Mouse (Mus musculus) neural tube, embryonic 12.5 days (tissue): ENCODE results near the gene Axin1. TPM values are rescaled to one million over a fixed set of nuclear protein-coding genes. Genes with fewer than 3 reads are reported as not detected.
"Not testable (repeated sequence)": the region's sequence is repeated elsewhere in the genome, so short reads cannot be mapped to it uniquely, and the experiment has no call there.

Source experiments
- ATAC-seq: fragments of 200-750 bp; cut with Nextera tagmentation; 2 replicates; pipeline ENCODE4 v1.8.0; 2017; ENCODE audit warnings: low read depth, mild to moderate bottlenecking, moderate TSS enrichment, moderate library complexity; ENCODE audit not compliant: low FRiP score
- H3K27ac ChIP-seq: fragments of 300-500 bp; sonication (generic); 2 replicates; pipeline ENCODE4 v1.5.1; 2016
- H3K27me3 ChIP-seq: fragments of 300-500 bp; sonication (generic); replicated peaks from 2 replicates; pipeline ENCODE4 v1.6.1; 2016; ENCODE audit warnings: mild to moderate bottlenecking
- H3K36me3 ChIP-seq: fragments of 300-500 bp; sonication (generic); 2 replicates; pipeline ENCODE4 v1.6.1; 2016; ENCODE audit warnings: mild to moderate bottlenecking
- H3K4me1 ChIP-seq: fragments of 300-500 bp; sonication (generic); 2 replicates; pipeline ENCODE4 v1.6.1; 2016
- H3K4me2 ChIP-seq: fragments of 300-500 bp; sonication (generic); replicated peaks from 2 replicates; pipeline ENCODE4 v1.6.1; 2016; ENCODE audit warnings: mild to moderate bottlenecking
- H3K4me3 ChIP-seq: fragments of 300-500 bp; sonication (generic); 2 replicates; pipeline ENCODE4 v1.5.1; 2016
- H3K9ac ChIP-seq: fragments of 300-500 bp; sonication (generic); 2 replicates; pipeline ENCODE4 v1.6.1; 2016; ENCODE audit warnings: mild to moderate bottlenecking
- H3K9me3 ChIP-seq: fragments of 300-500 bp; sonication (generic); 2 replicates; pipeline ENCODE4 v1.6.1; 2016; ENCODE audit warnings: mild to moderate bottlenecking
- WGBS: fragments of 180-500 bp; shearing (Covaris S2); methylation state at CpG from one replicate; pipeline ENCODE4 v1.1.7; 2016; 5-methylcytosine and 5-hydroxymethylcytosine counted together
- polyA plus RNA-seq: library from polyadenylated mRNA; unstranded; fragments of >200 nt; fragmentation: Nextera tagmentation; extraction: Ambion mirVana; gene quantifications from 2 replicates; pipeline ENCODE4 v1.2.1, GENCODE M21; 2016

Axin1 gene
- polyA plus RNA-seq, 1 experiment from 2014 or later, result 23.4 TPM

GRCm38 (mm10) chr17:26112751-26113150 lies 25.7 kb upstream of the Axin1 start:
- H3K4me1 ChIP-seq, result peaks cover 13% of the 10 kb centered on the region
- H3K4me2 ChIP-seq, result peak overlapping the region; percentile 96
- H3K4me3 ChIP-seq, result peak overlapping the region; percentile 70
- no peaks in the 10 kb centered on the region for H3K9me3 ChIP-seq
- H3K27me3 ChIP-seq, result peaks cover 66% of the 10 kb centered on the region
- WGBS, result 19% methylated on average over 14 of the region's 14 CpGs
- H3K36me3 ChIP-seq, result no peaks in the 10 kb centered on the region
- peak overlapping the region; percentile 76 for H3K9ac ChIP-seq
- no peak overlapping the region for H3K27ac ChIP-seq
- no peak for ATAC-seq

GRCm38 (mm10) chr17:26113181-26113948 lies 25.1 kb upstream of the Axin1 start, which contains the start of gene Tmem8:
Gene Tmem8 (plus strand): TSS chr17:26113299.
- Histone ChIP-seq H3K36me3 (no peaks in the 10 kb centered on the region), H3K9ac (peak within 1 kb of the TSS; percentile 76), H3K4me3 (peak within 1 kb of the TSS; percentile 70), H3K27ac (no peak within 1 kb of the TSS), H3K4me1 (peaks cover 13% of the 10 kb centered on the region), H3K9me3 (no peaks in the 10 kb centered on the region), H3K27me3 (peaks cover 66% of the 10 kb centered on the region), H3K4me2 (peak within 1 kb of the TSS; percentile 96)
- ATAC-seq, result peak; percentile 51; the same call in 1 of the 2 replicates
- WGBS, result 1% methylated on average over 75 of the region's 75 CpGs

DNA sequence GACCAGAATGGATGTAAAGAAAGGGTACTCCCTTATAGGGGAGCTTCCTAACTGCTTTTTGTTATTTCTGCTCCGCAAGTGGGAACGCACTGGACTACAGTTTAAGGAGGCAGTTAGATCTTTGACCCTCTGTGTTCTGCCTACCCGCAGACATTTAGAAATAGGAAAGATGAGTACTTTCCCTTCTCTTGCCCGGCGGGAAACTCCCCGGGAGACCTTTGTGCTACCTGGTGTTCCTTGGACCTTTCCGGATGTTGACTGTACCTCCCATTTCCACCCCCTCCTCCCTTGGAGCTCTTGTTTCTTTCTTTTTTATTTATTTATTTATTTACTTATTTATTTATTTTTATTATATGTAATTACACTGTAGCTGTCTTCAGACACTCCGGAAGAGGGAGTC lies 24.4 kb upstream of the Axin1 start:
- Histone ChIP-seq H3K36me3 (no peaks in the 10 kb centered on the region), H3K27me3 (peaks cover 69% of the 10 kb centered on the region), H3K4me2 (peak overlapping the region; percentile 96), H3K4me1 (peaks cover 13% of the 10 kb centered on the region), H3K9me3 (no peaks in the 10 kb centered on the region), H3K4me3 (peak overlapping the region; percentile 70), H3K9ac (no peak overlapping the region), H3K27ac (no peak overlapping the region)
- WGBS, result 10% methylated on average over 8 of the region's 8 CpGs
- ATAC-seq, result no peak

- not testable (repeated sequence) for ATAC-seq, H3K4me2 ChIP-seq
- 69% methylated on average over 7 of the region's 7 CpGs for WGBS
Measured at GRCm38 (mm10) chr17:26114461-26114860, 24.0 kb upstream of the Axin1 start.

DNA sequence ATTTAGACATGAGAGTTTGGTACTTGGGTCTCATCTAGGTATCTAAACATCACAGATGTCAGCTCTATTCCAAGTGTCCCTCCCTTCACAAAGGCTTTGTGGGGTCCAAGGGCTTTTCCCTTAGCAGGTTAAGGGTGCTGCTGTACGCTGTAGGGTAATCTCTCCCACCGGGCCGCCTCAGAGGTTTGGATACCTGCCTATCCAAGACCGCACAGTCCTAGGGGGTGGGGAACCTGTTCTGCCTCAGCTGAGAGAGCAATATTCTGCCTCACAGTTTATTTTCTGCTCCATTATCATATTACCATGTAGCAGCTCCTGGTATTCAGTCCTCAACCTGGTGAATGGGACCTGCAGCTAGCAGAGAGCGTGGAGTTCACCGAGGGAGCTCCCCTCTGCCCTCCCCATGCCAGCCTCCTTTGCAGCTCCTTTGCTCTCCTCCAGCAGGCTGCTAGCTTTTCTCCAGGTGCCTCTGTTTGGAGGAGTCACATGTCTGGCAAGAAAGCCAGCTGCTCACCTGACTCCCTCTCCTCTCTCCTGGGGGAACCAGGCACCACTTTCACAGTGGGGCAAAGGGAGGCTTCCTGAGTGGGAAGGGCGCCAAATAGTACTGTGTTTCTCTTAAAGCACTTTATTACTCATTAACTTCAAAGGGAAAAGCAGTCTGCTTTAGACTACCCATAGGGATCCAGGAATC lies 23.1 kb upstream of the Axin1 start:
- no peak overlapping the region for H3K4me2 ChIP-seq
- no peak overlapping the region for H3K4me3 ChIP-seq
- H3K27ac ChIP-seq, result no peak overlapping the region
- no peak for ATAC-seq
- H3K36me3 ChIP-seq, result no peaks in the 10 kb centered on the region
- no peak overlapping the region for H3K9ac ChIP-seq
- H3K9me3 ChIP-seq, result no peaks in the 10 kb centered on the region
- peaks cover 13% of the 10 kb centered on the region for H3K4me1 ChIP-seq
- peaks cover 75% of the 10 kb centered on the region for H3K27me3 ChIP-seq
- 80% methylated on average over 7 of the region's 7 CpGs for WGBS

More at GRCm38 (mm10) chr17:26114461-26114860, 24.0 kb upstream of the Axin1 start:
- peaks cover 13% of the 10 kb centered on the region for H3K4me1 ChIP-seq
- H3K9me3 ChIP-seq, H3K36me3 ChIP-seq, H3K9ac ChIP-seq, H3K4me3 ChIP-seq, H3K27ac ChIP-seq: not testable (repeated sequence)
- peaks cover 71% of the 10 kb centered on the region for H3K27me3 ChIP-seq

- ATAC-seq, result no peak
- H3K9ac ChIP-seq, result no peak overlapping the region
- H3K27ac ChIP-seq, result no peak overlapping the region
- 45% methylated on average over 2 of the region's 3 CpGs for WGBS
- H3K4me3 ChIP-seq, result no peak overlapping the region
- no peaks in the 10 kb centered on the region for H3K36me3 ChIP-seq
- no peaks in the 10 kb centered on the region for H3K9me3 ChIP-seq
- peaks cover 13% of the 10 kb centered on the region for H3K4me1 ChIP-seq
- H3K27me3 ChIP-seq, result peaks cover 68% of the 10 kb centered on the region
- no peak overlapping the region for H3K4me2 ChIP-seq
Measured at GRCm38 (mm10) chr17:26115956-26116487, 22.5 kb upstream of the Axin1 start.

GRCm38 (mm10) chr17:26116503-26117258 lies 21.8 kb upstream of the Axin1 start:
- WGBS, result 86% methylated on average over 17 of the region's 17 CpGs
- H3K36me3 ChIP-seq, result no peaks in the 10 kb centered on the region
- H3K27ac ChIP-seq, result no peak overlapping the region
- peaks cover 62% of the 10 kb centered on the region for H3K27me3 ChIP-seq
- no peaks in the 10 kb centered on the region for H3K9me3 ChIP-seq
- peaks cover 13% of the 10 kb centered on the region for H3K4me1 ChIP-seq
- no peak overlapping the region for H3K4me3 ChIP-seq
- H3K4me2 ChIP-seq, result no peak overlapping the region
- no peak for ATAC-seq
- no peak overlapping the region for H3K9ac ChIP-seq

- H3K4me1 ChIP-seq, result peaks cover 15% of the 10 kb centered on the region
- H3K27me3 ChIP-seq, result peaks cover 30% of the 10 kb centered on the region
- 52% methylated on average over 33 of the region's 33 CpGs for WGBS
- H3K4me2 ChIP-seq, result 0 out of 2 replicates have a peak overlapping the region, but pooled peaks have one; percentile 5
- ATAC-seq, result no peak
- no peak overlapping the region for H3K9ac ChIP-seq
- peaks cover under 1% of the 10 kb centered on the region for H3K36me3 ChIP-seq
- H3K9me3 ChIP-seq, result no peaks in the 10 kb centered on the region
- no peak overlapping the region for H3K27ac ChIP-seq
- H3K4me3 ChIP-seq, result no peak overlapping the region
Measured at GRCm38 (mm10) chr17:26119766-26120710, 18.4 kb upstream of the Axin1 start.

- H3K4me2 ChIP-seq, result no peak overlapping the region
- 0 out of 2 replicates have a peak, but pooled peaks cover 9% of the 10 kb centered on the region for H3K27me3 ChIP-seq
- no peak overlapping the region for H3K4me3 ChIP-seq
- no peaks in the 10 kb centered on the region for H3K9me3 ChIP-seq
- H3K27ac ChIP-seq, result no peak overlapping the region
- WGBS, result 62% methylated on average over 5 of the region's 5 CpGs
- H3K4me1 ChIP-seq, result peaks cover 15% of the 10 kb centered on the region
- peaks cover 25% of the 10 kb centered on the region for H3K36me3 ChIP-seq
- H3K9ac ChIP-seq, result no peak overlapping the region
- ATAC-seq, result 0 out of 2 replicates have a peak, but pooled peaks have one; percentile 22
Measured at GRCm38 (mm10) chr17:26122431-26123140, 15.9 kb upstream of the Axin1 start.

GRCm38 (mm10) chr17:26123267-26123684 lies 15.2 kb upstream of the Axin1 start, which contains the start of gene Mrpl28:
Gene Mrpl28 (plus strand): TSS chr17:26123500.
- H3K9me3 ChIP-seq, result no peaks in the 10 kb centered on the region
- ATAC-seq, result peak; percentile 68
- 0 out of 2 replicates have a peak, but pooled peaks cover 9% of the 10 kb centered on the region for H3K27me3 ChIP-seq
- H3K4me1 ChIP-seq, result peaks cover 15% of the 10 kb centered on the region
- peak within 1 kb of the TSS; percentile 77 for H3K9ac ChIP-seq
- peak within 1 kb of the TSS; percentile 89 for H3K4me3 ChIP-seq
- no peak within 1 kb of the TSS for H3K27ac ChIP-seq
- H3K36me3 ChIP-seq, result peaks cover 31% of the 10 kb centered on the region
- under 1% methylated on average over 32 of the region's 32 CpGs for WGBS
- H3K4me2 ChIP-seq, result peak within 1 kb of the TSS; percentile 92
